Mouse (Mus musculus): Measurements from ENCODE around the gene Sox10.

- no peak for TF ChIP-seq CTCF (IDR thresholded peaks at IDR 0.05; ENCODE audit: low read depth)
- no peak for TF ChIP-seq EP300 (IDR thresholded peaks at IDR 0.05; ENCODE audit: low read depth)
Measured at GRCm38 (mm10) chr15:79199390-79199976, 34.4 kb upstream of the Sox10 start.
